Mouse (Mus musculus): ENCODE measurements around the gene Trnau1ap. TPM values are rescaled to one million over a fixed set of nuclear protein-coding genes. Genes with fewer than 3 reads are reported as not detected.

Trnau1ap gene
- polyA plus RNA-seq, 1 experiment from 2014 or later, result 73.1 TPM

DNA sequence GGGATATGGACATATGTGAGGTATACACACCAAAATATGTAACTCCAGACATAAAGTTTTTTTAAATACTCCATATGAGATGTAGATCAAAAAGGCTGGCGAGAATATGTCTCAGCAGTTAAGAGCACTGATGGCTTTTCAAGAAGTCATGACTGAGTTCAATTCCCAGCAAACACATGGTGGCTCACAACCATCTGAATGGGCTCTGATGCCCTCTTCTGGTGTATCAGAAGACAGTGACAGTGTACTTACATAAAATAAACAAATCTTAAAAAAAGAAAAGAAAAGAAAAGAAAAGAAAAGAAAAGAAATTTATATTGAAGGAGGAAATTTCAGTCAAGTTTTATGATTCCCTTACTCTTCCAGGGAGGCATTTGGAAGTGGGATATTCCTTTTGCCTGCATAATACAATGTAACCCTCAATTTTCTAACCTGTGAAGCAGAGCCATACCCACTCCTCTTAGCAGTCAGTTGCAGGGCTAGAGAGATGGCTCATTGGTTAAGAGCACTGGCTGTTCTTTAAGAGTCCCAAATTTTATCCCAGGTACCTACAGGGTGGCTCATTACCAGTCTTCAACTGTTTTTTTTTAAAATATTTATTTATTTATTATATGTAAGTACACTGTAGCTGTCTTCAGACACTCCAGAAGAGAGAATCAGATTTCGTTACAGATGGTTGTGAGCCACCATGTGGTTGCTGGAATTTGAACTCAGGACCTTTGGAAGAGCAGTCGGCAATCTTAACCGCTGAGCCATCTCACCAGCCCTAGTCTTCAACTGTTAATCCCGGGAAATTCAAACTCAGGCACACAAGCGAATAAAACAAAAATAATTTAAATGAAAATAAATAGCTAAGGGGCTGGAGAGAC is 60.2 kb downstream of the Trnau1ap start:
- H3K4me1 ChIP-seq (replicated peaks; ENCODE audit: control insufficient read depth, insufficient read depth, low read length), result no peaks in the 10 kb centered on the region; the same call in 1 of the 2 replicates
- H3K27me3 ChIP-seq (ENCODE audit: control insufficient read depth, insufficient read depth, low read length), result no peaks in the 10 kb centered on the region
- DNase-seq (ENCODE audit: low spot score), result no peak
- H3K27ac ChIP-seq, result peak overlapping the region; percentile 91
- H3K9ac ChIP-seq, result no peak overlapping the region
- no peak for ATAC-seq (ENCODE audit: low FRiP score)
- no peaks in the 10 kb centered on the region for H3K36me3 ChIP-seq (replicated peaks; ENCODE audit: control insufficient read depth, insufficient read depth)
- 10% methylated on average over 6 of the region's 6 CpGs for WGBS
- H3K9me3 ChIP-seq (ENCODE audit: control insufficient read depth, low read length), result no peaks in the 10 kb centered on the region
- no peak overlapping the region for H3K4me3 ChIP-seq (replicated peaks; ENCODE audit: low read length)
- H3K4me2 ChIP-seq (replicated peaks), result peak overlapping the region; percentile 52; the same call in 1 of the 2 replicates

GRCm38 (mm10) chr4:132266835-132267349 is 62.4 kb downstream of the Trnau1ap start:
- no peak overlapping the region for H3K4me3 ChIP-seq (replicated peaks; ENCODE audit: low read length)
- no peaks in the 10 kb centered on the region for H3K27me3 ChIP-seq (ENCODE audit: control insufficient read depth, insufficient read depth, low read length)
- H3K36me3 ChIP-seq (replicated peaks; ENCODE audit: control insufficient read depth, insufficient read depth), result no peaks in the 10 kb centered on the region
- no peak overlapping the region for H3K4me2 ChIP-seq (replicated peaks)
- 87% methylated on average over 3 of the region's 3 CpGs for WGBS
- H3K4me1 ChIP-seq (replicated peaks; ENCODE audit: control insufficient read depth, insufficient read depth, low read length), result peaks cover 2% of the 10 kb centered on the region; the same call in 1 of the 2 replicates
- H3K27ac ChIP-seq, result no peak overlapping the region
- ATAC-seq (ENCODE audit: low FRiP score), result no peak
- no peaks in the 10 kb centered on the region for H3K9me3 ChIP-seq (ENCODE audit: control insufficient read depth, low read length)
- H3K9ac ChIP-seq, result no peak overlapping the region
- no peak for DNase-seq (ENCODE audit: low spot score)

GRCm38 (mm10) chr4:132263313-132263712 is 66.0 kb downstream of the Trnau1ap start:
- no peaks in the 10 kb centered on the region for H3K9me3 ChIP-seq (ENCODE audit: control insufficient read depth, low read length)
- H3K27me3 ChIP-seq (ENCODE audit: control insufficient read depth, insufficient read depth, low read length), result no peaks in the 10 kb centered on the region
- no peak overlapping the region for H3K27ac ChIP-seq
- 97% methylated on average over 7 of the region's 7 CpGs for WGBS
- no peak overlapping the region for H3K4me3 ChIP-seq (replicated peaks; ENCODE audit: low read length)
- H3K9ac ChIP-seq, result no peak overlapping the region
- peaks cover 21% of the 10 kb centered on the region for H3K4me1 ChIP-seq (replicated peaks; ENCODE audit: control insufficient read depth, insufficient read depth, low read length)
- H3K36me3 ChIP-seq (replicated peaks; ENCODE audit: control insufficient read depth, insufficient read depth), result no peaks in the 10 kb centered on the region
- no peak overlapping the region for H3K4me2 ChIP-seq (replicated peaks)
- DNase-seq (ENCODE audit: low spot score) (no peak), ATAC-seq (ENCODE audit: low FRiP score) (no peak)

- no peaks in the 10 kb centered on the region for H3K27me3 ChIP-seq (ENCODE audit: control insufficient read depth, insufficient read depth, low read length)
- 78% methylated on average over 5 of the region's 5 CpGs for WGBS
- ATAC-seq (ENCODE audit: low FRiP score), result no peak
- peak overlapping the region; percentile 62 for H3K4me2 ChIP-seq (replicated peaks)
- 0 out of 2 replicates have a peak overlapping the region, but pooled peaks have one; percentile 85 for H3K4me3 ChIP-seq (replicated peaks; ENCODE audit: low read length)
- H3K36me3 ChIP-seq (replicated peaks; ENCODE audit: control insufficient read depth, insufficient read depth), result no peaks in the 10 kb centered on the region
- no peak for DNase-seq (ENCODE audit: low spot score)
- no peak overlapping the region for H3K27ac ChIP-seq
- peaks cover 21% of the 10 kb centered on the region for H3K4me1 ChIP-seq (replicated peaks; ENCODE audit: control insufficient read depth, insufficient read depth, low read length)
- H3K9me3 ChIP-seq (ENCODE audit: control insufficient read depth, low read length), result no peaks in the 10 kb centered on the region
- H3K9ac ChIP-seq, result no peak overlapping the region
Observed at GRCm38 (mm10) chr4:132262358-132262616, 67.1 kb downstream of the Trnau1ap start.

Other genes with a start within 250 kb of the Trnau1ap start
- 0.50 and 0.63 TPM in 2 replicates for gene Oprd1, start 185.1 kb downstream of the Trnau1ap start, polyA plus RNA-seq (2014; fragmentation: Nextera tagmentation; extraction: Ambion mirVana)
- 119 and 122 TPM in 2 replicates for gene Ythdf2, start 117.2 kb downstream of the Trnau1ap start, polyA plus RNA-seq (2014; fragmentation: Nextera tagmentation; extraction: Ambion mirVana)
- gene Gmeb1, start 67.9 kb downstream of the Trnau1ap start, polyA plus RNA-seq (2014; fragmentation: Nextera tagmentation; extraction: Ambion mirVana), result 34.7 and 36.7 TPM in 2 replicates
- gene Taf12, start 55.2 kb downstream of the Trnau1ap start, polyA plus RNA-seq (2014; fragmentation: Nextera tagmentation; extraction: Ambion mirVana), result 38.0 and 40.8 TPM in 2 replicates
- 0.95 and 1.5 TPM in 2 replicates for gene Rab42, start 26.2 kb downstream of the Trnau1ap start, polyA plus RNA-seq (2014; fragmentation: Nextera tagmentation; extraction: Ambion mirVana)
- gene Rcc1, start 24.1 kb upstream of the Trnau1ap start, polyA plus RNA-seq (2014; fragmentation: Nextera tagmentation; extraction: Ambion mirVana), result 20.0 and 22.4 TPM in 2 replicates
- gene Phactr4, start 93.0 kb upstream of the Trnau1ap start, polyA plus RNA-seq (2014; fragmentation: Nextera tagmentation; extraction: Ambion mirVana), result 8.1 and 9.2 TPM in 2 replicates
- gene Med18, start 134.4 kb upstream of the Trnau1ap start, polyA plus RNA-seq (2014; fragmentation: Nextera tagmentation; extraction: Ambion mirVana), result 8.5 and 10.7 TPM in 2 replicates
- gene Sesn2, start 181.0 kb upstream of the Trnau1ap start, polyA plus RNA-seq (2014; fragmentation: Nextera tagmentation; extraction: Ambion mirVana), result 6.7 and 7.1 TPM in 2 replicates
- 1,422 and 1,589 TPM in 2 replicates for gene Atpif1, start 204.1 kb upstream of the Trnau1ap start, polyA plus RNA-seq (2014; fragmentation: Nextera tagmentation; extraction: Ambion mirVana)
- 126 and 136 TPM in 2 replicates for gene Dnajc8, start 206.0 kb upstream of the Trnau1ap start, polyA plus RNA-seq (2014; fragmentation: Nextera tagmentation; extraction: Ambion mirVana)
- 0.43 and 0.67 TPM in 2 replicates for gene Ptafr, start 234.5 kb upstream of the Trnau1ap start, polyA plus RNA-seq (2014; fragmentation: Nextera tagmentation; extraction: Ambion mirVana)

All from hindbrain, embryonic 14.5 days (tissue).